Mouse (Mus musculus): Measurements from ENCODE around the gene Tada3.

GRCm38 (mm10) chr6:113333137-113333950 is 44.3 kb downstream of the Tada3 start:
- TF ChIP-seq GATA1 (IDR thresholded peaks at IDR 0.05; ENCODE audit: borderline replicate concordance, low read length) (no peak), CTCF (IDR thresholded peaks at IDR 0.05; ENCODE audit: low read depth, low read length) (no peak), TAL1 (conservative IDR thresholded peaks at IDR 0.05; ENCODE audit: low read depth, low read length) (no peak)
